Mouse (Mus musculus) gonadal fat pad, adult 2 months (tissue): ENCODE data around the gene S100a14. TPM values are rescaled to one million over a fixed set of nuclear protein-coding genes. Genes with fewer than 3 reads are reported as not detected.

Experiments
- DNase-seq: peaks from one replicate; pipeline ENCODE4 v3.0.0-alpha.2; 2012; ENCODE audit warnings: low read depth
- polyA plus RNA-seq: library from polyadenylated mRNA; depleted of rRNA; stranded (reverse); fragments of >200 nt; gene quantifications from 2 replicates; pipeline ENCODE4 v1.2.3, GENCODE M21; 2012; rRNA removed

The S100a14 gene
- polyA plus RNA-seq: 2.5 and 7.2 TPM in 2 replicates

DNA sequence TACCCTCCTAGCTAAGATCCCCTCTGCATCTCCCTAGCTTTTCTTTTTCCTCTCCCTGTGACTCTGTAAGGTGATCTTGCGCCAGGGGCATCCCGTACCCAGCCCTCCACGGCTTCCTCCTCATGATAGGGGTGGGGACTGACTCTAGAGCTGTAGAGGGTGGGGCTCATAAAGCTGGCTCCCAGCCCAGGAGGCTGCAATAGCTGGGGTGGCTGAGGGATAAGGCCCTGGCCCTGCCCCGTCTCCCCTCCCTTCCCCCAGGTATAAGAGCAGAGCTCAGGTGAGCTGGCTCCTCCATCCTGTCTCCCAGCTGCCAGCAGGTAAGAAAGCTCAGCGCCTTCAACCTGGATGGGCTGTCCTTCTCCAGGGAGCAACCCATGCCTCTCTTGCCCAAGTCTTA lies at the start of gene S100a14:
Gene S100a14 (plus strand): TSS at position 277 of the 400 bp plus-strand sequence.
- no peak for DNase-seq

DNA sequence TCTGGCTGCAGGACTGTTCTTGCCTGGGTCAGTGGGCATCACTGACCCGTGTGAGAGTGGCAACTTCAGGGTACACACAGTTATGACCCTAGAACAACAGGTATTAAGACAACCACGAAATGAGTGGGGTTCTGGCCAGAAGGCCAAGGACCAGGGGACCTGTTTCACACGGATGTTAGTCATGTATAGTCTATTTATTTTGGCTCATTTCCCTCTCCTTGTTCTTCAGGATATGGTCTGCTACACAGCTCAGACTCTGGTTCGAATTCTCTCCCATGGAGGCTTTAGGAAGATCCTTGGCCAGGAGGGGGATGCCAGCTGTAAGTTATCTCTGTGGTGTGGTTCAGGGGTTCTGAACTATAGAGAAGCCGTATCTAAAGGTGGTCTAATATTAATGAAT lies 39.7 kb upstream of the S100a14 start:
- no peak for DNase-seq

DNA sequence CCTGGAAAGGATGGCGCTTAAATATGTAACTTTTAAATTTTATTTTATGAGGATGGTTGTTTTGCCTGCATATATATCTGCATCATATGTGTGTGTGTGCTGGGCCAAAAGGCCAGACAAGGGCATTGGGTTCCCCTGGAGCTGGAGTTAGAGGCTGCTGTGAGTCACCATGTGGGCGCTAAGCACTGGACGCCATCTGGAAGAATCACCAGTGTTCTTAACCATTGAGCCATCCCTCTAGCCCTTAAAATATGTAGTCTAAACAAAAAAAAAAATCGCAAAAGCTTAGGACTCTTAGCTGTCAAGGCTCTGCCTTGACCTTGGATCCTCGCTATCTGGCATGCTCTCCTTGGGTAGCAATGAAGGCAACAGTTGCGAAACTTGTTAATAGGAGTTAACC lies 38.1 kb upstream of the S100a14 start:
- DNase-seq: no peak

DNA sequence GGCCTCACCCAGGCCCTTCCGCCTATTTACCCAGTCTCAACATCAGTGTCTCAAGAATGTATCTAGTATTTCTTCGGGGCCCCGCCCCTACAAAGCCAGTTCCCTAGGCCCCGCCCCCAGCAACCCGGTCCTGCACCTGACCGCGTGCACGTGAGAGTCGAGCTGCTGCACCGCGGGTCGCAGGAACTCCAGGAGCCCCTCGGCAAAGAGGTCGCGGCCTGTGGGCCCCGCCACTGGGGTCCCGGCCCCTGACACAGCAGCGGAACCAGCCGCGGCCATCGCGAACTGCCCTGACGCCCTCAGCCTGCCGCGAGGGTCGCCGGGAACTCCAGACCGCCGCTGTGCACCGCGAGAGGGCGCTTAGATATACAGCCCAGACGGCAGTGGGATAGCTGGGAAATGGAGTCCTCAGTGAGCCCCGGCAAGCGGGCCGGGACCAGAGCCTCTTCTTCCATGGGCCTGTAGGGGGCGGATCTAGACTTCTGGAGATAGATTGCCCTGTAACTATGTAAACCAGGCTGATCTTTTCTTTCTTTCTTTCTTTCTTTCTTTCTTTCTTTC lies 35.9 kb upstream of the S100a14 start, which contains the start of gene Snapin:
Gene Snapin (minus strand): TSS at position 338 of the 561 bp plus-strand sequence.
- no peak for DNase-seq

DNA sequence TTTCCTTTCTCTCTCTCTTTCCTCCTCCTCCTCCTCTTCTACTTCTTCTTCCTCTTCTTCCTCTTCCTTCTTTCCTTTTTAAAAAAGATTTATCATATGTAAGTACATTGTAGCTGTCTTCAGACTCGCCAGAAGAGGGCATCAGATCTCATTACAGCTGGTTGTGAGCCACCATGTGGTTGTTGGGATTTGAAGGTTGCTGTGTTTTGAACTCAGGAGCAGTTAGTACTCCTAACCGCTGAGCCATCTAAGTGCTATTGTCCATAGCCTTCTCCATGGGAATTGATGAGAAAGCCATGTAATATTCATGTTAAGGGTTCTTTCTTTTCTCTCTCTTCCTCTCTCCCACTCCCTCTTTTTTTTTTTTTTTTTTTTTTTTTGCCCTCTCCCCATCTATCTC lies 35.3 kb upstream of the S100a14 start:
- DNase-seq: no peak

DNA sequence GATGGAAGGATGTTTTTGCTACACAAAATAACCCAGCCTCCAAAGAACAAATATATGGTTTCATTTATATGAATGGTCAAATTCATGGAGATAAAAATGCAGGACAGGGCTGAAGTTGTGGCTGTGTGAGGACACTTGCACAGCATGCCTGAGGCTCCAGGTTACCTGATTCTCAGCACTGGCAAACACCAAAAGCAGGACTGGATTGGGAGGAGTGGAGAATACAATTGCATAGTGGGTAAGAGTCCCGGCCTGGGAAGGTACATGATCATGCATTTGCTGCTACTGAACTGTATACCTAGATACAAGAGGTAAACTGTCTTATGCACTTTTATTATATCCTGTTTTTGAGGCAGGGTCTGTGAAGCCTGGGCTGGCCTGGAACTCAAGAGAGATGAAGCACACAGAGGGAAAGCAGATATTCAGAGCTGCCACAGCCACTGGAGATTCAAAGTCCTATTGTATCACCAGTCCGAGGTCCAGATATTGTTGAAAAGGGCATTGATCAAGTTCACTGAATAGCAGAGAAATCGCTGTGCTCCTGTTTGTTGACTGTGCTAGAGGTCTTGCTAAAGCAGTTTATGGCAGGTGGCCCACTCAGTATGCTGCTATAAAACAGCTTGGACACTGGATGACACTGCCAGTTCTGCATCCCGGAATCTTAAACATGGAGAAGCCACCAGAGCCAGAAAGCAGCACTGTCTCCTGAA lies 32.7 kb upstream of the S100a14 start:
- DNase-seq: no peak

DNA sequence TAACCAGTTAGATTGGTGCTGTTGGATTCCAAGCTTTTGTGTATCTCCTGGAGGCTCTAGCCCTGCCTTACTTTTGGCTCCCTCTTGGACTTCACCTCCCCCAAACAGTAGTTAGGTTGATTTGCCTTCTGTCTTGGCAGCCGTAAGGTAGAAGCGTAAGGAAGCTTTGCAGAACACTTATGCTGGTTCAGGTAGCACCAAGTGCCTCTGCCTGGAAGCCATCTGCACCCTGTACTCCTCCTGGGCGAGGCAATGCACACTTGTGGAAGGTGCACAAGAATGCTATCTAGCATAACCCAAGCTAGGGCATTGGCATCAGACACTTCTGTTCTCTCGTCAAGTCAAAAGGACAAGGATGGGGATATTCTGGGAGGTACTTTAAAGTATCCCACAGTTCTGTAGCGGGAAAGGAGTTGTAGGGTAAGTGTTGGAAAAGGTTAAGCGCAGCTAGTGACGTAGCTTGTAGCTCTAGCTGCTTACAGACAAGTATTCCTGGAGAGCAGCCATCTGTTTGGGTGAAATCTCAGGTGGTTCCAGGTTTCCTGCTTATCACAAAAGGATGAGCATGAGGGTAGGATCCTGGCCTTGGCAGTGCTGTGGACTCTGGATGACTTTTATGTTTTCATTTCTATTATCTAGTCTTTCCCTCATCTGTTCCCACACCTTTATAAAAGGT lies 30.7 kb upstream of the S100a14 start:
- no peak for DNase-seq

DNA sequence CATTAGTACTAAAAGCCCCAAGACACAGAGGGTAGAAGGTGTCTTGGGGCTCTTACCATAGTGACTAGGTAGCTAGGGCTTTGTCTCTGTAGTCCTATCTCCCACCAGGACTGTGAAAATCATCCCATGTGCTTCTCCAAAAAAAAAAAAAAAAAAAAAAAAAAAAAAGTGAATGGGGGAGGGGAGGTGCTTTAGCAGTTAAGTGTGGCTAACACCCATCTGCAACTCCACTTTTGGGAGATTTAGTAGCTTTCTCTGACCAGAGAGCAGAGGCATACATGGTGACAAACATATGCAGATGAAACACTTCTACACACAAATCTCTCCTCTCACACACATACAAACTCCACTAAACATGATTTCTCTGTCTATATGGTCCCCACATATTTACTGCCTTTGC lies 29.1 kb upstream of the S100a14 start:
- DNase-seq: no peak

DNA sequence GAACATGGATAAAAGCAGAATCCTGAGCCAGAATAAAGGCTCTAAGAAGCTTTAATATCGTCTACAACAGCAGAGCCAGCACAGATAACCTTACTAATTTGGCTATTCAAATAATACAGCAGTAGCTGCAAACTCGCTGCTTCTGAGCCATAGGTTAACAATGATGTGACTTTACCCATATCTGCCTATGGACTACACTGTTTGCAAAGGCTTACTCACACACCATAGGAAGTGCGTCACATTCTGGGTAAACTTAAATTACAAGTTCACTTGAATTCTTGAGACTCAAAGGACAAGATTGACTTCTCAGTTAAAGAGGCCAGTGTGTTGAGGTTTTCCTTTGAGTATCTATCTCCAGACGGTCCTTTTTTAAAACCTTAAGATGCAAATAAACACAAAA lies 23.2 kb upstream of the S100a14 start:
- DNase-seq: no peak

DNA sequence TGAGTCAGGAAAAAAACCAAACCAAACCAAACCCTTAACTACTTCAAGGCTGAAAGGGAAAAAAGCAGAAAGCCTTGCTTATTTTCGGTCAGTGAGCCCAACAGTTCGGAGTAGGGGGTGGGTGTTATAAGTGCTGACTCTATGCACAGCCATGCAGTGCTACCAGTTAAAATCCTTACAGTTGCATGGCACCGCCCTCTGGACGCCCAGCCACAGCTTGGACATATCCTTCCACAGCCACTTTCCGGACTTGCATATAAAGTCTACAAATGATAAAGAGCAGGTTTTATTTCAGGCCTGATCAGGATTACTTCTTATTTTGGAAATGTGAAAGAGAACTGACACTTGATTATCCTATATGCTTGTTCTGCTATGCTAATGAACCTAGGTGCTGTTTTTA lies 21.4 kb upstream of the S100a14 start:
- no peak for DNase-seq

DNA sequence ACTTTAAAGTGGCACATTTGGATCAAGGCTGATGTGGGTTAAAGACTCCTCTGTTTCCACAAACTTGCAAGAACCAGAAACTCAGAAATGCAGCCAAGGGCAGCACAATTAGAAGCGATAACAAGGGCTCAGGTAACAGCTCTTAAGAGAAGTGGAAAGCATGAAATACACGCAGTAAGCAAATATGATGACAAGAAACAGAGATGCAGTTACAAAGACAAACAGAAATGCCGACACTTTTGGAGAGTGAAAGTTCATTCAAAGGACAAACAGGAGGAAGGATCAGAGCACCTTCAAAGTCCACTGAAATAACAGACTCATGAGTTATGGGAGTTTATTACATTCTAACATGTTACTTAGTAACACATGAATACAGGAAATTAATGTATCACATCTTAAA lies 20.3 kb upstream of the S100a14 start:
- DNase-seq: no peak

DNA sequence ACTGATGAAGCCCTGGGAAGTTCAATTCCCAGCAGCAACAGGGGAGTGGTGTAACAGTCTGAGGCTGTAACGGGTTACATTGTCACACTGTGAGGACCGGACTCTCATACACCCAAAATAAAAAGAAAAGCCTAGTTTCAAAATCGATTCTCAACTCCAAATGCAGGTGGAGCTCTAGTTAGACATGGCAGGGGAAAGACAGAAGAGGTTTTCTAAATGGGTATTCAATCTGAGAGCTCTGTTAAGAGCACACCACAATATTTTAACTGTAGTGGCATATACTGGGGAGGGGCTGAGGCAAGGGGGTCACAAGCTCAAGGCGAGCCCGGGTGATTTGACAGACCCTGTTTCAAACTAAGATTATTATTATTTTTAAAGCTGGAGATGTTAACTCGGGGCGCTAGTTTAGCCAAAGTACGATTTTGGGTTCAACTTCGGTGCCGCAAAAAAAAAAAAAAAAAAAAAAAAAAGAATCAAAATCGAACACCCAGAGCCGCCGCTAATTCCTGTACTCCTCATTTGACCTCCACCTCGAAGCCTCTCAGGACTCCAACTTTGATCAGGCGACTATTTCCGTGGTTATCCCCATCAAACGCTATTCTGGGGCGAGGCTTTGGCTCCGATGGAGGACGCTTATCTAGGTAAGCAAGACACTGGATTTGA lies 18.2 kb upstream of the S100a14 start:
- DNase-seq: no peak

DNA sequence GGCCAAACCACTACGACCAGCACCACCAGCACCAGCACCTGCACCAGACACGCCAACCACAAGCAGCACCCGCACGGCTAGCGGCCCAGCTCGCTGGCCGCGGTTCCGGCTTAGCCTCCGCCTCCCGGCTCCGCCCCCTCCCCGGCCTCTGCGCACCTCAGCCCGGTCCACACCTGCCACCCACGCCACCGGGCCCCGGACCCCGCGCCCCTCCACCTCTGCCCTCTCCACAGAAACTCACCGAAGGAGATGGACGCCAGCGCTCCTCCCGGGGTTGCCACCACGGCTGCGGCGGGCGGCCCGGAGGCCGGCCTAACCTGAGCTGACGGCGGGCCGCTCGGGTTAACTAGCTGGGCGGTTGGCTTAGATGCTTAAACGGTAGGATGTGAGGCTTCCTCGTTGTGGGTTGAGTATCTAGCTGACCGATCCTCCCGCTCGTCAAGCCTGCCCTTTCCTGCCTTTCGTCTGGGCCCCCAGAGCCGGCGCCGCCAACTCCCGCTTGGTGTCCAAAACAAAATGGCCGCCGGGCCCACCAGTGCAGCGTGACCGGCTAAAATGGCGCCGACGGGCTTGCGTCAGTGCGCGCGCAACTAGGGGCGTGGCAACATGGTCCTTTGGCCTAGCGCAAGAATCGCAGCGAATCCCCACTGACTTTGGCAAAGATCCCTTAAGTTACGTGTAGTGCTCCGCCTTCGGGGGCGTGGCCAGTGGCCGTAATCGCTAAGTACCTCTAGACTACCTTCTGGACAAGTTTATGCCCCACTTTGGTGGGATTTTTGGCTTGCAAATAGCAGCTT lies 17.5 kb upstream of the S100a14 start, which contains the start of gene Chtop:
Gene Chtop (minus strand): TSS at position 549 of the 797 bp plus-strand sequence.
- DNase-seq: no peak

DNA sequence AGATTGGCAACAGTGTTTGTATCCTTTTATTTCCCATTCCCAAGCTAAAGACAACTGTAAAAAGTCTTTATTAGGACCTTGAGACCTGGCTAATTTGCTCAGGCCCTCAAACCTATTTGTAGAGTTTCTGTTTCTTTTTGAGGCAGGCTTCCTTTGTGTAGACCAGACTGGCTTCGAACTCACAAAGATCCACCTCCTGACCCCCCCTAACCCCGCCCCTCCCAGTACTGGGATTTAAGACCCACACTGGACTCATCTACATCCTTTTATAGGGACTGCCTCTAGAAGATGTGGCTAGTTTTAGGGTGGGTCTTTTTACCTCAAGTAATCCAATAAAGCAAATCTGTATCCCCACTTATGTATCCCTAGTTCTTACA lies 16.9 kb upstream of the S100a14 start:
- DNase-seq: no peak

DNA sequence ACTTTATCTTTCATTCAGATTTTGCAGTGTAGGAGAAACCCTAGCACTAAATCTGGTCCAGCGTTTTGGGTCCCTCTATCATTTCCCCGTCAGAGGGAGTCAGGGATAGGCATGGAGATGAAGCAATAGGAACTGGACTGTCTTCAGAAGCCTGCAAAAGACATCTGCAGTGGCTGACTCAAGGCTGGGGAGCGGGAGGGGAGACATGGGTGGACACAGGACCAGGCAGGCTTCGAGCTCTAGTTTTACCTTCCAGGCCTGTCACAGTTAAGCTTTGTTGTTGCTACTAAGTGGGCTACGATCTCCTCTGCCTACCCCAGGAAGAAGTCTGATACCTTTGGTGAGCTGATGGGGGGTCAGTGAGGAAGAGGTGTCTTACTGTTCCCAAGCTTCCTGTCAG lies 14.4 kb upstream of the S100a14 start:
- DNase-seq: no peak

DNA sequence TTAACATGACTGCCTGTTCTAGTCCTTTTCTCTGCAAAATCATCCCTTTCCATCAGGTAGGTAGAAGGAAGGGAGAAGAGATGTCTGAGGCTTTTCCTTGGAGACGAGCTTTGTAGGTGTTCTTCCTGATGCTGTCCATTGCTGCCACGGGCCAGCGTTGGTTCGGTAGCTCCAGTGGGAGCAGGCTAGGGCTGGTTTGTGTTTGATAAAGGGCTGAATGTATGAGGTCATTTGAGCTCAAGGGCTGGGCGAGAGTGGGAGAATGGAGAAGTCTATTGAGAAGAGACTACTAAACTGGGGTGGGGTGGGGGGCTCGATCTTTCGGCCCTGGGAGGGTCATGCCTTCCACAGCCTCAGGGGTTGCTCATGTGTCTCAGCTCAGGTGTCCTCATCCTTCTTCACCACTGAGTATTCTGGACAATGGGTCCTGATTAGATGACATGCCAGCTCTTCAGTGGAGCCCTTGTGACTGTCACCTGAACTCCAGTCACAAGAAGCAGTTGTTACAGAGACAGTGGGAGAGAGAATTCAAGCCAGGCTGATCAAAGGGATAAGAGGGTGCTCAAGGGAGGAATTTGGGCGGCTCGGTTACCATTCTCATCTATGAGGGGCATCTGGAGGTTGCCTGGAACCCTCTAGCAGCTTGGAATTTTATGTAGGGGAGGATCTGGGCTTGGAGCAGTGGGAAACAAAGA lies 13.6 kb upstream of the S100a14 start:
- DNase-seq: no peak

DNA sequence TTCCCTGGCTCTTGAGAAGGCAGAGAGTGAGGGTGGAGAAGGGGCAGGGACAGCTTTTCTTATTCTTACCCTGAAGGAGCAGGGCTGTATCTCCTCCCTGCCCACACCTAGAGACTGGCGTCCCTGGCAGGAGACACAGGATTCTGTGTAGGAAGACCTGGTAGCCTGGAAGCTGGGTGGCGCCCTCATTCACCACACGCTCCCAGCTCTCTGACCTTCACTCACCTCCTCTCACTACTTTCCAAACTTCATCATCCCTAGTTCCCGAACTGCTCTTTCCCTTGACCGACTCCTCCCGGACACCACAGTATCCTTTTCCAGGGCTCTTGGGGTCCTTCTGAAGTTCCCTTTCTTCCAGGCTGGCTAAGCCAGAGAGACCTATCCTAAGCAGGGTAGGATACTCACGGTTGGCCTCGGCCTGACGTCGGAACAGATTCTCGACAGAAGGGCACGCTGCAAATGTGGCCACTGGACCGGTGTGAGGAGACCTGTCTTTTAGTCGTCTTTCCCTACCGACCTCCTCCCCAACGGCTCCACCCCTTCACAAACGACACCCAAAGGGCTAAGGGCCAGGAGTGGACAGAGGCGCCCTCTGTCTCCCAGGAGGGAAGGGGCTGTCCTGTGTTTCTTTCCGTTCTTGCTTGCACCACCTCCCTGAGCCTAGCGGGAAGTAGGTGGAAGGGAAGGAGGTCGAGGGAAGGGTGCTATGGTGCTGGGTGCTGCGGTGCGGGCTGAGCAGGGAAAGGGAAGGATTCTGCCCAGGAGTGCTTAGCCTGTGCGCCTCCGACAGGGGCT lies 12.7 kb upstream of the S100a14 start, which contains the start of the genes S100a1 and S100a13:
Gene S100a1 (minus strand): TSS at position 597 of the 795 bp plus-strand sequence.
Gene S100a13 (plus strand): TSS at position 640 of the 795 bp plus-strand sequence.
- no peak for DNase-seq

DNA sequence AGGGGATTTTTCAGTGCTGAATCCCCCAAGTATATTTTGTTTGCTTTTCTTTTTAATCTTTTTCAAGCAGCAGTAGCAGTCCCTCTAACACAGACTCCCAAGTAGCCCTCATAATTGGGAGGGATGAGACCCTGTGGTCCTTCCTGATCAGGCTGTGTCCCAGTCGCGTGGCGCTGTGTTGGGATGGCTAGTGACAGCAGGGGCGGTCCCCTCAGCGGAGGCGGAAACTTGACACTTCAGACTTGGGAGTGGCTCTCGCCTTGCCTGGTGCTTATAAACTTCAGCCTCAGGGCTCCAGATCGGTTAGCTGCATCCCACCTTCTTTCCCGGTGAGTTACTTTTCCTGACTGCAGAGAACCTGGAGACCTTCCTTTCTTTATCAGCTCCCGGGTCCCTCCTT lies 12.0 kb upstream of the S100a14 start:
- DNase-seq: no peak

DNA sequence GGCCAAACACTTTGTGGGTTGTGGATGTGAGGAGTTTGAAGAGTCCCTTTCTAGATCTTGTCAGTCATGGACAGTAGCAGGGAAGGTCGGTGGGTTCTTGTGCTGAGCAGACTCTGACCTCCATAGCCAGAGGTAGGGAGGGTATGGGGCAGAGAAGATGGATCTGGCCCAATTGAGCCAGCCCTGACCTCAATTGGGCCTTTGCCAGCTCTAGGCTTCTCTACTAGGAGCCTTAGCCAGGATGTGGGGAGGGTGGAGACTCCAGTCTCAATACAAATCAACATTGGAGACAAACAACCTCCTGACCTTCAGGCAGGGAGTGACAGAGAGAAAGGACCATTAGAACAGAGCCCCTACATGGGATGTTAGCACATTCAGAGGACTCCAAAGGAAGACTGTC lies 11.4 kb upstream of the S100a14 start:
- no peak for DNase-seq

DNA sequence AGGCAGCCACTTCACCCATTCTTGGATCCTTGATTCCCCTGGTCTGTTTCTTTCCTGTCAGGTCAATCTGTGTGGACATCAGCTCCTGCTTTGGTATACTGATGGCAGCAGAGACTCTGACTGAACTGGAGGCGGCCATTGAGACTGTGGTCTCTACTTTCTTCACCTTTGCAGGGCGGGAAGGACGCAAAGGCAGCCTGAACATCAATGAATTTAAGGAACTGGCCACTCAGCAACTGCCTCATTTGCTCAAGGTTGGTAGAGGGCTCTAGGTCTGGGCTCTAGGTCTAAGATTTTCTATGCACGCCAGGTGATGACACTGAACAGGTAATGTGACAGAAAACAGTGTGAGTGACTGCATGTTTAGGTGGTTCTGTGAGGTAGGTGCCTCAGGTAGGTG lies 10.9 kb upstream of the S100a14 start:
- no peak for DNase-seq
